15 mouse cellular contexts compared by ENCODE assay signal in the genomic region with DNA sequence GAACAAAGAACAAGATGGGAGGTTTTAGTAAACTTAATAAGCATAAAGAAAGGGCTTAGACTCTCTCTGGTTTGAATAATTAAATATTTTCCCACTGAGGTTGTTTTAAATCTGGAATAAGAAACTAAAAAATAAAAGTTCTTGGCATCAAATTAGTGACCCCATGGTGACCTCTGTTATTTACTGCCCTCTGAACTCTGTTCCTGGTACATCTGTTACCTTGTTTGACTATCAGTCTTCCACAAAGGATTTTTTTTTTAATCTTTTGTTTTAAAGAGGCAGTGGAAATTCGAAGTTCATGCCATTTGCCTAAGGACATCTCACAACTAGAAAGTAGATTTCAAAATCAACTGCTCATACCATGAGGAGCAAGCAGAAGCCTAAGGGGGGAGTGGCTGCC.
"Had no signal": no experiment of that assay in that cellular context is flagged by ENCODE, and none has a peak within 500 bp of the region (broad histone marks: within the 10 kb centered on the region; RNA-seq: fewer than 3 reads in every experiment).

No protein-coding gene starts in this region.

- H3K4me2 ChIP-seq: neural tube, embryonic 15.5 days; stomach, embryonic 15.5 days had no signal

- H3K9me3 ChIP-seq: neural tube, embryonic 15.5 days; stomach, embryonic 15.5 days had no signal

- DNase-seq: retina, postnatal 1 day; right cerebral cortex, adult 18-20 months; right cerebral cortex, postnatal 14 days; right cerebral cortex, postnatal 25 days; right cerebral cortex, postnatal 4 days; spleen, adult 18-20 months; thymus, adult 18-20 months; thymus, adult 2 months; thymus, postnatal 14 days; thymus, postnatal 25 days; thymus, postnatal 36 days; thymus, postnatal 4 days had no signal

- H3K36me3 ChIP-seq: neural tube, embryonic 15.5 days; stomach, embryonic 15.5 days had no signal

- H3K4me3 ChIP-seq: neural tube, embryonic 15.5 days; stomach, embryonic 15.5 days had no signal

- H3K9ac ChIP-seq: neural tube, embryonic 15.5 days; stomach, embryonic 15.5 days had no signal

- H3K27ac ChIP-seq: neural tube, embryonic 15.5 days; stomach, embryonic 15.5 days; stomach, postnatal 0 days had no signal

- H3K4me1 ChIP-seq: stomach, embryonic 15.5 days had no signal

- H3K27me3 ChIP-seq: neural tube, embryonic 15.5 days; stomach, embryonic 15.5 days had no signal
